Mouse (Mus musculus) telencephalon, adult 2 months (tissue): Measurements from ENCODE around the gene Nup133.

ENCODE experiments used
- DNase-seq: peaks from one replicate; pipeline ENCODE4 v3.0.0-alpha.2; 2011; ENCODE audit warnings: low read depth, low spot score

The Nup133 gene

DNA sequence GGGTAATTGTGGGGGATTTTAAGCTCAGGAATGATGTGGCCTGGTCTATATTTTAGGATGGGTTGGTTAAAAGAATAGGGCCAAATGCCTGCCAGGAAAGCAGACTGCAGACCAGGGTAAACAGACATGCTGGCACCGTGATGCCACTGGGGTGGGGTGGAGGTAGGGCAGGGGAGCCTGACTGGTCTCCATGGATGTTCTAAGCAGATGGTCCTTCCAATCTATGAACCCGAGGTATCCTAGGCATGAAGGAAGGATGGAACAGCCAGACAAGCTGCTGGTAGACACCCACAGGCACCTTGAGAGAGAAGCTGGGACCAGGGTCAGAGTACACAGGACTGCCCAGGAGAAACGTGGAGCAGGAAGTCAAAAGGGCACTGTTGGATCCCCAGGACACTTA, 101.5 kb downstream of the Nup133 start:
- DNase-seq, result no peak
